Mouse (Mus musculus) right cerebral cortex, adult 18-20 months (tissue): ENCODE measurements around the gene Gm15091.
"Not testable (repeated sequence)": the region's sequence is repeated elsewhere in the genome, so short reads cannot be mapped to it uniquely, and the experiment has no call there.

Experiments used
- DNase-seq: peaks from one replicate; pipeline ENCODE4 v3.0.0; 2022; ENCODE audit warnings: mixed read lengths

Gm15091 gene

DNA sequence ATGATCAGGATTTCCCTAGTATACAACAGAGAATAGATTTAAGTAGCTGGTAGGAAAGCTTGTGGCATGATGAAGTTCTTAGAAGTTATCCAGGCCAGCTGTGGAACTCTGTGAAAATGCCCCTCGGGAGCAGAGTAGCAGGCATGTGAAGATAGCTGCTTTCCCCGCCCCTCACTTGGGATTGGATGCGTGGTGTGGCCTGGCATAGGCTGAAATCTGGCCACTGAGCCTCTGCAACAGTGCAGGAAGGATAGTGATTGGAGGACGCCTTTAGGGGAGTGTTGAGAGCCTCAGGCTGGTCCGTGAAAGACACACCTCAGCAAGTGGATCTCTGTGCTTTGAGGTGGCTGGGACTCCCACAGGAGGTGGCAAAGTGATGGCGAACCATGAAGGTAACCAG, at the start of gene Gm15091:
Gene Gm15091 (plus strand): TSS at position 301 of the 400 bp plus-strand sequence.
- DNase-seq, result not testable (repeated sequence)
